Mouse (Mus musculus): ENCODE measurements around the gene Zfp970.

DNA sequence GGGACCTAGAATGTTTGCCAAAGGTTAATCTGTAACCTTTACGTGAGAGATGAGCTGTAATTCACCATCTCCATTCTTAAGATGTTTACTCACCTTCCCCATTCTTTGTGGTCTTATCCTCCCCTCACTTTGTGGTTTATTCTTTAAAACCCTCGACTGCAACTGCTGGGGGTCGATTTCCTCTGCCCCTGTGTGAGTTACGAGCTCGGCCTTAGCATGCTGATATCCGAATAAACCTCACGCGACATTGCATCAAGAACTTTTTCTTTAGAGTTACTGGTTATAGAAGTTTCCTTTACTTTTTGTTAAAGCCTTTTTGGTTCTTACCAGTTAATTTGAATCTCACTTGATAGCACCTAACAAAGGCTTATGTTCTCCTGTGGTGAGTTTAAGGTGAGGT is 55.5 kb downstream of the Zfp970 start:
- no peak for TF ChIP-seq POLR2A (IDR thresholded peaks at IDR 0.05; ENCODE audit: control insufficient read depth, extremely low read depth, insufficient read depth, low read length, poor library complexity)
- no peak for TF ChIP-seq CTCF (IDR thresholded peaks at IDR 0.05; ENCODE audit: borderline replicate concordance, control insufficient read depth, extremely low read depth, insufficient read depth, low read length, poor library complexity)
